Mouse (Mus musculus) stomach, embryonic 16.5 days (tissue): ENCODE data around the gene Crtac1. TPM values are rescaled to one million over a fixed set of nuclear protein-coding genes. Genes with fewer than 3 reads are reported as not detected.

Source experiments
- ATAC-seq: fragments of 200-750 bp; cut with Nextera tagmentation; 2 replicates; pipeline ENCODE4 v1.8.0; 2017; ENCODE audit warnings: moderate number of reproducible peaks, moderate TSS enrichment; ENCODE audit not compliant: insufficient read depth, low FRiP score
- H3K27ac ChIP-seq: fragments of 300-500 bp; sonication (generic); 2 replicates; pipeline ENCODE4 v1.5.1; 2014; ENCODE audit warnings: low read length
- H3K27me3 ChIP-seq: fragments of 300-500 bp; sonication (generic); 2 replicates; pipeline ENCODE4 v1.6.1; 2014; ENCODE audit warnings: low read length, control low read depth, mixed read lengths; ENCODE audit not compliant: control insufficient read depth, insufficient read depth
- H3K36me3 ChIP-seq: fragments of 300-500 bp; sonication (generic); 2 replicates; pipeline ENCODE4 v1.6.1; 2014; ENCODE audit warnings: low read length; ENCODE audit not compliant: control insufficient read depth, insufficient read depth
- H3K4me1 ChIP-seq: fragments of 300-500 bp; sonication (generic); 2 replicates; pipeline ENCODE4 v1.6.1; 2014; ENCODE audit warnings: low read length, control low read depth, mixed read lengths; ENCODE audit not compliant: control insufficient read depth, insufficient read depth
- H3K4me2 ChIP-seq: fragments of 300-500 bp; sonication (generic); 2 replicates; pipeline ENCODE4 v1.6.1; 2014; ENCODE audit warnings: low read depth, low read length, mixed read lengths
- H3K4me3 ChIP-seq: fragments of 300-500 bp; sonication (generic); replicated peaks from 2 replicates; pipeline ENCODE4 v1.5.1; 2014; ENCODE audit warnings: mild to moderate bottlenecking, low read length
- H3K9ac ChIP-seq: fragments of 300-500 bp; sonication (generic); 2 replicates; pipeline ENCODE4 v1.6.1; 2014; ENCODE audit warnings: low read length
- H3K9me3 ChIP-seq: fragments of 300-500 bp; sonication (generic); replicated peaks from 2 replicates; pipeline ENCODE4 v1.6.1; 2016; ENCODE audit warnings: low read length, control low read depth; ENCODE audit not compliant: control insufficient read depth
- WGBS: fragments of 180-500 bp; shearing (Covaris S2); extraction: QIAGEN DNeasy Blood & Tissue Kit; methylation state at CpG from one replicate; pipeline ENCODE4 v1.1.7; 2014; 5-methylcytosine and 5-hydroxymethylcytosine counted together
- polyA plus RNA-seq: library from polyadenylated mRNA; unstranded; fragments of >200 nt; fragmentation: Nextera tagmentation; extraction: Ambion mirVana; gene quantifications from 2 replicates; pipeline ENCODE4 v1.2.1, GENCODE M21; 2015

Gene Crtac1
- polyA plus RNA-seq, 1 experiment from 2014 or later, result 3.9 TPM

GRCm38 (mm10) chr19:42454006-42454405 is 22.4 kb upstream of the Crtac1 start:
- Histone ChIP-seq H3K4me1 (no peaks in the 10 kb centered on the region), H3K27me3 (no peaks in the 10 kb centered on the region), H3K9ac (no peak overlapping the region), H3K9me3 (no peaks in the 10 kb centered on the region), H3K27ac (no peak overlapping the region), H3K4me3 (no peak overlapping the region), H3K36me3 (no peaks in the 10 kb centered on the region), H3K4me2 (no peak overlapping the region)
- 67% methylated on average over 9 of the region's 9 CpGs for WGBS
- ATAC-seq, result no peak

- Histone ChIP-seq H3K9ac (no peak overlapping the region), H3K4me3 (no peak overlapping the region), H3K9me3 (no peaks in the 10 kb centered on the region), H3K27me3 (no peaks in the 10 kb centered on the region), H3K4me1 (no peaks in the 10 kb centered on the region), H3K4me2 (no peak overlapping the region), H3K27ac (no peak overlapping the region), H3K36me3 (no peaks in the 10 kb centered on the region)
- 73% methylated on average over 7 of the region's 7 CpGs for WGBS
- ATAC-seq, result no peak
These were observed 21.0 kb upstream of the Crtac1 start for GRCm38 (mm10) chr19:42452539-42452938.

GRCm38 (mm10) chr19:42448539-42448938 is 17.0 kb upstream of the Crtac1 start:
- 91% methylated on average over 10 of the region's 10 CpGs for WGBS

GRCm38 (mm10) chr19:42443887-42444409 is 12.4 kb upstream of the Crtac1 start:
- WGBS, result 8% methylated on average over 3 of the region's 3 CpGs
- Histone ChIP-seq H3K27me3 (no peaks in the 10 kb centered on the region; the same call in 1 of the 2 replicates), H3K27ac (no peak overlapping the region), H3K4me2 (no peak overlapping the region), H3K4me1 (no peaks in the 10 kb centered on the region), H3K9me3 (no peaks in the 10 kb centered on the region), H3K4me3 (no peak overlapping the region), H3K9ac (no peak overlapping the region), H3K36me3 (no peaks in the 10 kb centered on the region)
- no peak for ATAC-seq

More at GRCm38 (mm10) chr19:42448539-42448938, 17.0 kb upstream of the Crtac1 start:
- no peak overlapping the region for H3K27ac ChIP-seq
- ATAC-seq, result no peak
- no peaks in the 10 kb centered on the region for H3K9me3 ChIP-seq
- no peak overlapping the region for H3K4me2 ChIP-seq
- H3K4me3 ChIP-seq, result no peak overlapping the region
- H3K9ac ChIP-seq, result no peak overlapping the region
- H3K4me1 ChIP-seq, result no peaks in the 10 kb centered on the region
- no peaks in the 10 kb centered on the region for H3K27me3 ChIP-seq
- no peaks in the 10 kb centered on the region for H3K36me3 ChIP-seq

- Histone ChIP-seq H3K27me3 (no peaks in the 10 kb centered on the region; the same call in 1 of the 2 replicates), H3K36me3 (no peaks in the 10 kb centered on the region), H3K4me1 (no peaks in the 10 kb centered on the region), H3K9me3 (no peaks in the 10 kb centered on the region), H3K4me3 (no peak overlapping the region), H3K27ac (no peak overlapping the region), H3K9ac (no peak overlapping the region), H3K4me2 (no peak overlapping the region)
- 71% methylated on average over 4 of the region's 4 CpGs for WGBS
- ATAC-seq, result no peak
These were observed 11.7 kb upstream of the Crtac1 start for GRCm38 (mm10) chr19:42443266-42443665.

GRCm38 (mm10) chr19:42442246-42443197 is 10.9 kb upstream of the Crtac1 start:
- Histone ChIP-seq H3K36me3 (no peaks in the 10 kb centered on the region), H3K27ac (no peak overlapping the region), H3K9ac (no peak overlapping the region), H3K27me3 (no peaks in the 10 kb centered on the region; the same call in 1 of the 2 replicates), H3K4me2 (no peak overlapping the region), H3K9me3 (no peaks in the 10 kb centered on the region), H3K4me3 (no peak overlapping the region), H3K4me1 (no peaks in the 10 kb centered on the region)
- 56% methylated on average over 8 of the region's 8 CpGs for WGBS
- ATAC-seq, result no peak

GRCm38 (mm10) chr19:42440089-42440488 is 8.5 kb upstream of the Crtac1 start:
- no peak overlapping the region for H3K4me3 ChIP-seq
- WGBS, result 27% methylated on average over 3 of the region's 3 CpGs
- H3K4me1 ChIP-seq, result no peaks in the 10 kb centered on the region
- H3K9ac ChIP-seq, result no peak overlapping the region
- no peak for ATAC-seq
- H3K4me2 ChIP-seq, result no peak overlapping the region
- no peaks in the 10 kb centered on the region for H3K36me3 ChIP-seq
- H3K27me3 ChIP-seq, result peaks cover 6% of the 10 kb centered on the region
- H3K27ac ChIP-seq, result no peak overlapping the region
- H3K9me3 ChIP-seq, result no peaks in the 10 kb centered on the region

- Histone ChIP-seq H3K9ac (no peak overlapping the region), H3K4me3 (no peak overlapping the region), H3K4me2 (no peak overlapping the region), H3K36me3 (no peaks in the 10 kb centered on the region), H3K27ac (no peak overlapping the region), H3K4me1 (no peaks in the 10 kb centered on the region), H3K27me3 (peaks cover 12% of the 10 kb centered on the region), H3K9me3 (no peaks in the 10 kb centered on the region)
- 71% methylated on average over 9 of the region's 9 CpGs for WGBS
- no peak for ATAC-seq
These were observed 7.8 kb upstream of the Crtac1 start for GRCm38 (mm10) chr19:42439353-42439752.

- WGBS, result 68% methylated on average over 4 of the region's 4 CpGs
- Histone ChIP-seq H3K4me2 (no peak overlapping the region), H3K9me3 (no peaks in the 10 kb centered on the region), H3K36me3 (no peaks in the 10 kb centered on the region), H3K27me3 (peaks cover 50% of the 10 kb centered on the region), H3K4me3 (no peak overlapping the region), H3K4me1 (peaks cover 14% of the 10 kb centered on the region), H3K9ac (no peak overlapping the region), H3K27ac (no peak overlapping the region)
- ATAC-seq, result no peak
These were observed 4.0 kb upstream of the Crtac1 start for GRCm38 (mm10) chr19:42435621-42436020.
